9 mouse cellular contexts compared by ENCODE assay signal in genomic region chr8:123101244-123101643, GRCm38 (mm10). TPM values are rescaled to one million over a fixed set of nuclear protein-coding genes. Genes with fewer than 3 reads are reported as not detected.
DNase-seq lines count a peak whose midpoint lies in the region; ATAC-seq and TF ChIP-seq lines count a peak whose summit lies in the region.
"Had no signal": no experiment of that assay in that cellular context is flagged by ENCODE, and none has a peak within 500 bp of the region (broad histone marks: within the 10 kb centered on the region; RNA-seq: fewer than 3 reads in every experiment).

No protein-coding gene starts in this region.

- H3K9me3 ChIP-seq in forebrain, embryonic 13.5 days (replicated peaks): no peaks in the 10 kb centered on the region
- no peaks in the 10 kb centered on the region for H3K9me3 ChIP-seq in forebrain, embryonic 15.5 days
- H3K9me3 ChIP-seq in kidney, embryonic 16.5 days (ENCODE audit: low read length): no peaks in the 10 kb centered on the region
- H3K9me3 ChIP-seq in ES-E14 (ENCODE audit: control insufficient read depth, insufficient read depth, low read depth, low read length): no peaks in the 10 kb centered on the region
- H3K9me3 ChIP-seq in liver, embryonic 13.5 days (replicated peaks): no peaks in the 10 kb centered on the region

- no peak for ATAC-seq in forebrain, embryonic 13.5 days
- no peak for ATAC-seq in forebrain, embryonic 15.5 days (replicated peaks)
- no peak for ATAC-seq in kidney, embryonic 16.5 days (ENCODE audit: low FRiP score, low TSS enrichment)
- no peak for ATAC-seq in liver, embryonic 13.5 days (ENCODE audit: low read depth)
- no peak for ATAC-seq in megakaryocyte progenitor cell, adult 5-6 weeks (replicated peaks; ENCODE audit: poor library complexity)

- no peak overlapping the region for H3K9ac ChIP-seq in forebrain, embryonic 13.5 days
- H3K9ac ChIP-seq in forebrain, embryonic 15.5 days (replicated peaks): no peak overlapping the region
- H3K9ac ChIP-seq in kidney, embryonic 16.5 days (replicated peaks; ENCODE audit: low read length): no peak overlapping the region
- peak overlapping the region; percentile 81; the same call in 1 of the 2 replicates for H3K9ac ChIP-seq in ES-E14 (ENCODE audit: insufficient read depth, low read depth, low read length, poor library complexity, severe bottlenecking)
- peak overlapping the region; percentile 96; the same call in 1 of the 2 replicates for H3K9ac ChIP-seq in liver, embryonic 13.5 days

- in situ Hi-C loops in ES-E14 (cut with MboI; ENCODE audit: low sequenced_read_pairs in 2 of 2, unreplicated experiment in 2 of 2): no loop called here

- H3K27ac ChIP-seq in forebrain, embryonic 13.5 days: no peak overlapping the region
- H3K27ac ChIP-seq in forebrain, embryonic 15.5 days (replicated peaks): no peak overlapping the region
- 0 out of 2 replicates have a peak overlapping the region, but pooled peaks have one; percentile 79 for H3K27ac ChIP-seq in kidney, embryonic 16.5 days (ENCODE audit: low read length)
- H3K27ac ChIP-seq in ES-E14 (ENCODE audit: insufficient read depth, low read depth, low read length, poor library complexity, severe bottlenecking): peak overlapping the region; percentile 80; the same call in 1 of the 2 replicates
- H3K27ac ChIP-seq in liver, embryonic 13.5 days: peak overlapping the region; percentile 18; the same call in 1 of the 2 replicates

- no peak for DNase-seq in kidney, postnatal 25 days
- no peak for DNase-seq in ES-E14 (ENCODE audit: low read depth, low spot score)
- DNase-seq in liver, embryonic 13.5 days: no peak
- DNase-seq in T-cell, adult 2 months (ENCODE audit: low spot score): no peak
- DNase-seq: right cerebral cortex, postnatal 25 days had no signal

- H3K4me2 ChIP-seq in forebrain, embryonic 13.5 days: peak overlapping the region; percentile 83
- no peak overlapping the region for H3K4me2 ChIP-seq in forebrain, embryonic 15.5 days (replicated peaks)
- no peak overlapping the region for H3K4me2 ChIP-seq in kidney, embryonic 16.5 days (replicated peaks; ENCODE audit: low read depth, low read length)
- peak overlapping the region; percentile 75 for H3K4me2 ChIP-seq in liver, embryonic 13.5 days

- H3K36me3 ChIP-seq in forebrain, embryonic 13.5 days (ENCODE audit: poor library complexity, severe bottlenecking): peaks cover 47% of the 10 kb centered on the region
- H3K36me3 ChIP-seq in forebrain, embryonic 15.5 days: peaks cover 32% of the 10 kb centered on the region
- peaks cover 28% of the 10 kb centered on the region for H3K36me3 ChIP-seq in kidney, embryonic 16.5 days (ENCODE audit: insufficient read depth, low read length)
- peaks cover 32% of the 10 kb centered on the region for H3K36me3 ChIP-seq in ES-E14 (ENCODE audit: control insufficient read depth, insufficient read depth, low read length, poor library complexity, severe bottlenecking)
- peaks cover 48% of the 10 kb centered on the region for H3K36me3 ChIP-seq in liver, embryonic 13.5 days

- H3K4me3 ChIP-seq in forebrain, embryonic 13.5 days: no peak overlapping the region
- H3K4me3 ChIP-seq in forebrain, embryonic 15.5 days: no peak overlapping the region
- no peak overlapping the region for H3K4me3 ChIP-seq in kidney, embryonic 16.5 days (ENCODE audit: low read length)
- H3K4me3 ChIP-seq in ES-E14 (ENCODE audit: insufficient read depth in 1 of 2, low read depth in 1 of 2, low read length in 2 of 2, poor library complexity in 1 of 2, severe bottlenecking in 1 of 2): peak overlapping the region; percentile 67 to 90; a peak in 3 of 4 replicates
- H3K4me3 ChIP-seq in liver, embryonic 13.5 days (replicated peaks): 0 out of 2 replicates have a peak overlapping the region, but pooled peaks have one; percentile 73

- H3K27me3 ChIP-seq in forebrain, embryonic 13.5 days: no peaks in the 10 kb centered on the region
- no peaks in the 10 kb centered on the region for H3K27me3 ChIP-seq in forebrain, embryonic 15.5 days
- H3K27me3 ChIP-seq in kidney, embryonic 16.5 days (ENCODE audit: insufficient read depth, low read length): no peaks in the 10 kb centered on the region
- no peaks in the 10 kb centered on the region for H3K27me3 ChIP-seq in liver, embryonic 13.5 days

- WGBS in forebrain, embryonic 13.5 days: 75% methylated on average over 4 of the region's 4 CpGs
- 86% methylated on average over 4 of the region's 4 CpGs for WGBS in forebrain, embryonic 15.5 days
- whole genome bisulfite sequencing in kidney, embryonic 16.5 days: 66% methylated on average over 4 of the region's 4 CpGs
- WGBS in liver, embryonic 13.5 days (ENCODE audit: insufficient replicate concordance): 72% methylated on average over 4 of the region's 4 CpGs

- peaks cover 18% of the 10 kb centered on the region for H3K4me1 ChIP-seq in forebrain, embryonic 13.5 days
- H3K4me1 ChIP-seq in forebrain, embryonic 15.5 days: peaks cover 19% of the 10 kb centered on the region
- H3K4me1 ChIP-seq in kidney, embryonic 16.5 days (ENCODE audit: insufficient read depth, low read length): peaks cover 17% of the 10 kb centered on the region
- H3K4me1 ChIP-seq in ES-E14 (ENCODE audit: control insufficient read depth in 2 of 2, insufficient read depth in 2 of 2, low read length in 2 of 2, poor library complexity in 1 of 2): peaks cover 0 to 6% of the 10 kb centered on the region in 2 experiments; a peak in 2 of 4 replicates
- H3K4me1 ChIP-seq in liver, embryonic 13.5 days (replicated peaks): peaks cover 26% of the 10 kb centered on the region

TF ChIP-seq in ES-E14, 5 proteins besides CTCF, POLR2A, EP300 and RAD21:
- no peak for TF ChIP-seq ZNF384 (IDR thresholded peaks at IDR 0.05; ENCODE audit: low read depth, low read length)
- no peak for TF ChIP-seq CHD2 (IDR thresholded peaks at IDR 0.05; ENCODE audit: low read depth, low read length)

RNA-seq across cellular contexts. Expression of gene Rpl13, which starts 0.9 kb away (rescaled TPM):
- polyA plus RNA-seq in forebrain, embryonic 13.5 days (2015; fragmentation: Nextera tagmentation; extraction: Ambion mirVana): 917 and 1,023 TPM in 2 replicates
- 886 and 899 TPM in 2 replicates for polyA plus RNA-seq in forebrain, embryonic 15.5 days (2015; fragmentation: Nextera tagmentation; extraction: Ambion mirVana)
- 1,084 and 1,349 TPM in 2 replicates for polyA plus RNA-seq in kidney, embryonic 16.5 days (2015; fragmentation: Nextera tagmentation; extraction: Ambion mirVana)
- total RNA-seq in ES-E14 (2012; rRNA removed): 2,643 and 2,912 TPM in 2 replicates
- 1,172 and 1,189 TPM in 2 replicates for polyA plus RNA-seq in liver, embryonic 13.5 days (2015; fragmentation: Nextera tagmentation; extraction: Ambion mirVana)
- total RNA-seq in megakaryocyte progenitor cell, adult 5-6 weeks (2015): 1,201 and 1,251 TPM in 2 replicates
- 3,072 and 3,507 TPM in 2 replicates for total RNA-seq in megakaryocyte progenitor cell, adult 5-6 weeks (2017)

RNA-seq across cellular contexts. Expression of gene Cpne7, which starts 15.9 kb away (rescaled TPM):
- 0.43 and 0.64 TPM in 2 replicates for polyA plus RNA-seq in forebrain, embryonic 13.5 days (2015; fragmentation: Nextera tagmentation; extraction: Ambion mirVana)
- polyA plus RNA-seq in forebrain, embryonic 15.5 days (2015; fragmentation: Nextera tagmentation; extraction: Ambion mirVana): 2.5 and 3.2 TPM in 2 replicates
- 1.8 and 2.1 TPM in 2 replicates for polyA plus RNA-seq in kidney, embryonic 16.5 days (2015; fragmentation: Nextera tagmentation; extraction: Ambion mirVana)
- 1.8 and 4.9 TPM in 2 replicates for total RNA-seq in ES-E14 (2012; rRNA removed)
- polyA plus RNA-seq in liver, embryonic 13.5 days (2015; fragmentation: Nextera tagmentation; extraction: Ambion mirVana): 1.2 TPM in 2 replicates
- not detected in 2 replicates for total RNA-seq in megakaryocyte progenitor cell, adult 5-6 weeks (2015)
- total RNA-seq in megakaryocyte progenitor cell, adult 5-6 weeks (2017): not detected in 2 replicates

RNA-seq across cellular contexts. Expression of gene Spg7, which starts 38.5 kb away (rescaled TPM):
- 45.1 and 47.3 TPM in 2 replicates for polyA plus RNA-seq in forebrain, embryonic 13.5 days (2015; fragmentation: Nextera tagmentation; extraction: Ambion mirVana)
- polyA plus RNA-seq in forebrain, embryonic 15.5 days (2015; fragmentation: Nextera tagmentation; extraction: Ambion mirVana): 47.0 and 47.2 TPM in 2 replicates
- polyA plus RNA-seq in kidney, embryonic 16.5 days (2015; fragmentation: Nextera tagmentation; extraction: Ambion mirVana): 56.6 and 59.1 TPM in 2 replicates
- total RNA-seq in ES-E14 (2012; rRNA removed): 106 and 160 TPM in 2 replicates
- 25.3 and 25.7 TPM in 2 replicates for polyA plus RNA-seq in liver, embryonic 13.5 days (2015; fragmentation: Nextera tagmentation; extraction: Ambion mirVana)
- total RNA-seq in megakaryocyte progenitor cell, adult 5-6 weeks (2015): 33.1 and 49.6 TPM in 2 replicates
- 61.1 and 74.1 TPM in 2 replicates for total RNA-seq in megakaryocyte progenitor cell, adult 5-6 weeks (2017)

RNA-seq across cellular contexts. Expression of gene Sult5a1, which starts 56.9 kb away (rescaled TPM):
- 0.40 and 0.44 TPM in 2 replicates for polyA plus RNA-seq in forebrain, embryonic 13.5 days (2015; fragmentation: Nextera tagmentation; extraction: Ambion mirVana)
- polyA plus RNA-seq in forebrain, embryonic 15.5 days (2015; fragmentation: Nextera tagmentation; extraction: Ambion mirVana): 0.69 and 1.0 TPM in 2 replicates
- polyA plus RNA-seq in kidney, embryonic 16.5 days (2015; fragmentation: Nextera tagmentation; extraction: Ambion mirVana): 10.5 and 12.6 TPM in 2 replicates
- total RNA-seq in ES-E14 (2012; rRNA removed): 3.1 and 3.3 TPM in 2 replicates
- 1.0 and 1.3 TPM in 2 replicates for polyA plus RNA-seq in liver, embryonic 13.5 days (2015; fragmentation: Nextera tagmentation; extraction: Ambion mirVana)
- total RNA-seq in megakaryocyte progenitor cell, adult 5-6 weeks (2015): not detected in 2 replicates
- not detected in 2 replicates for total RNA-seq in megakaryocyte progenitor cell, adult 5-6 weeks (2017)

RNA-seq across cellular contexts. Expression of gene Ankrd11, which starts 59.2 kb away (rescaled TPM):
- 34.3 and 35.6 TPM in 2 replicates for polyA plus RNA-seq in forebrain, embryonic 13.5 days (2015; fragmentation: Nextera tagmentation; extraction: Ambion mirVana)
- 53.3 and 76.2 TPM in 2 replicates for polyA plus RNA-seq in forebrain, embryonic 15.5 days (2015; fragmentation: Nextera tagmentation; extraction: Ambion mirVana)
- 25.6 and 30.4 TPM in 2 replicates for polyA plus RNA-seq in kidney, embryonic 16.5 days (2015; fragmentation: Nextera tagmentation; extraction: Ambion mirVana)
- total RNA-seq in ES-E14 (2012; rRNA removed): 155 and 194 TPM in 2 replicates
- polyA plus RNA-seq in liver, embryonic 13.5 days (2015; fragmentation: Nextera tagmentation; extraction: Ambion mirVana): 10.7 and 13.6 TPM in 2 replicates
- 76.4 and 79.6 TPM in 2 replicates for total RNA-seq in megakaryocyte progenitor cell, adult 5-6 weeks (2015)
- total RNA-seq in megakaryocyte progenitor cell, adult 5-6 weeks (2017): 69.2 and 72.6 TPM in 2 replicates

Comparison
In these comparisons a context has a peak if more than half of its experiments do, and no peak if none do; other contexts are left out.
1. H3K4me2 ChIP-seq: peak in forebrain, embryonic 13.5 days (single experiment) and liver, embryonic 13.5 days (single experiment); none in forebrain, embryonic 15.5 days (single experiment) and kidney, embryonic 16.5 days (single experiment).
2. H3K27ac ChIP-seq: peak in kidney, embryonic 16.5 days (single experiment), ES-E14 (single experiment) and liver, embryonic 13.5 days (single experiment); none in forebrain, embryonic 13.5 days (single experiment) and forebrain, embryonic 15.5 days (single experiment).
3. H3K4me3 ChIP-seq: peak in ES-E14 (2 of 2) and liver, embryonic 13.5 days (single experiment); none in forebrain, embryonic 13.5 days (single experiment), forebrain, embryonic 15.5 days (single experiment) and kidney, embryonic 16.5 days (single experiment).
4. H3K9ac ChIP-seq: peak in ES-E14 (single experiment) and liver, embryonic 13.5 days (single experiment); none in forebrain, embryonic 13.5 days (single experiment), forebrain, embryonic 15.5 days (single experiment) and kidney, embryonic 16.5 days (single experiment).